Mouse (Mus musculus) kidney, postnatal 4 days (tissue): ENCODE results near the gene Lmo1.
A peak's percentile ranks its signal among the peaks of the same experiment; 100 is the strongest.

Experiments
- DNase-seq, 2 experiments: peaks; one replicate each; pipeline ENCODE4 v3.0.0; 2021; ENCODE audit warnings: mixed read lengths in 2 of 2

Gene Lmo1

DNA sequence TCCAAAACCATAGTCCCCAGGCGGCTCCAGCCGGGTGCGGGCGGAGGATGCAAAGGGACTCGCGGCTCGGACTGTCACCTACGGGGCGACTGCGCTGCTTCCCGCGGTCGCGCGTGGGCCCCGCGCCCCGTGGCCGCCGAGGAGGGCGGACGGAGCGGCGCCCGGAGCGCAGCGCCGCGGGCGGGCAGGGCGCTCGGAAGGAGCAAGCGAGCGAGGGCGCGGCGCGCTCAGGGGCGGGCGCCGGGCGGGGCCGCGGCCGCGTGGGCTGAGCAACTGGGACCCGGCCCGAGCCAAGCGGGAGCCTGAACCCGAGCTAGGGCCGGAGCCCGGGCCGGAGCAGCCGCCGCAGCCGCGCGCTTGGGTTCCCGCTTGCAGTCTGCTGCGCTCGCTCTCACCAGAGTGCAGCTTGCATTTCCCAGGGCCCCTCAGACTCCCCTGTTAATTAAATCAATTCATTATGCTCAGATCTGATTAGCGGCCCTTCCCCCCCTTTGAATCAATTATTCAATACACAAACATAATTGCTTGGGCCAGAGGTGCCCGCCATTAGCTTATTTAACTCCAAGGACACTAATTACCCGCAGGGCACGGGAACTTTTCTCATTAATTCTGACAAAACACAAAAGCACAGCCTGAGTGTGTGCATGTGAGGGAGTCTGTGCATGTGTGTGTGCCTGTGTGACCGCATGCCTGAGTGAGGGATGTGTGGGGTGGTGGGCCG is at the start of gene Lmo1:
Gene Lmo1, minus strand, starts transcription at position 259 of the 721 bp plus-strand sequence.
- DNase-seq: peak; percentile 62 to 71

DNA sequence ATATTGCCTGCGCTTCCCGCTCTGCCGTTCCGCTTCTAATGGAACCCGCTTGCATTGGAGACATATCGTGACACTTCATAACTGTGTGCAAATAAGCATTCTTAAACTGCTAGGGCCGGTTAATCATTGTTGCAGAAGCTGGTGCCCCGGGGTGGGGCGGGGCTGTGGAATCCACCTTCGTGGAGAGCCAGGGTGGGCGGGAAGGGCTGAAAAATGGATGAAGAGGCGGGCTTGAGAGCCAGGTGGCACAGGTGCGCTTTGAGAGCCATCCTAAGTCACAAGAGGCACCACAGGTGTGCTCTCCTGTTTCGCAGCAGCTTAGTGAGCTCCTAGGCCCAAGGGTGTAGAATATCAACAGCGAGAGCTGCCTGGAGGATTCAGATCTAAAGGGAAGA is 46.7 kb upstream of the Lmo1 start:
- DNase-seq: peak in 1 of 2 experiments; percentile 39

- DNase-seq: no peak
Observed at GRCm38 (mm10) chr7:109220766-109221715, 46.0 kb upstream of the Lmo1 start.

GRCm38 (mm10) chr7:109220026-109220425 is 45.0 kb upstream of the Lmo1 start:
- DNase-seq: no peak

- DNase-seq: no peak
Observed at GRCm38 (mm10) chr7:109218977-109219271, 43.9 kb upstream of the Lmo1 start.

DNA sequence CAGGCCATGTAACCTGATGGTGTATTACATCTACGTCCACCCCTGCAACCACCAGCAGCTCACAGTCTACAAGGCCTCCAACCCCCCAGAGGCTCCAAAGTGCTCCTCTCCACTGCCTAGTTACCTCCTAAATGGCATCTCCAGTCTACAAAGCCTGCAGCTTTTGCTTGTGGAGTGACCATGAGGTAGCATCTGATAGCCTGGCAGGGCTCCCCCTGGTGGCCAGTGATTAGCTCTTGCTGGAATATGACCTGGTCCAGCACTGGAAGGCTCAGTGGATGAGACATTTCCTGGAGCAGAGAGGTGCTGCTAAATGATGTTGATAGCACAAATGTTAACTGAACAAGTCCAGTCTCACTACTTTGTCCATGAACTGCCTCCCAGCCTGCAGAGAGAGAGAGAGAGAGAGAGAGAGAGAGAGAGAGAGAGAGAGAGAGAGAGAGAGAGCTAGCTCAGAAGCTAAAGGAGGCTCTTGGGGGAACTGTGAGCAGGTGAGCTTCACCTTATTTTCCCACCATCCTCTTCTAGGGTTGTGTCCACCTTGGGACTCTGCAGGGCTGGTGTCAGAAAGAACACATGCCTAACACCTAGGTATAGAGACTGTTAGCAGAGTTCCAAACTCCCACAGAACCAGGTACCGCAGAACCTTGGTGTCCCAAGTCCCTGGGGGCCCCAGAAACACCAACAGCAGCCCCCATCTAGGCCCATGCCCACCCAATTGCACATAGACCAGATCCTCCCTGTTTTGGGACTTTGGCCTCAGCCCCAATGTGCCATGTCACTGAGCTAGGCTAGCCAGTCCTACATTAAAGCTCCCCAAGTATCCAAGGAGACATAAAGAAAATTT is 43.3 kb upstream of the Lmo1 start:
- DNase-seq: peak; percentile 92 to 93

GRCm38 (mm10) chr7:109209804-109210203 is 34.8 kb upstream of the Lmo1 start:
- no peak for DNase-seq

GRCm38 (mm10) chr7:109207811-109208210 is 32.8 kb upstream of the Lmo1 start:
- DNase-seq: no peak

- DNase-seq: no peak
Observed at GRCm38 (mm10) chr7:109206358-109206757, 31.4 kb upstream of the Lmo1 start.

GRCm38 (mm10) chr7:109203140-109203539 is 28.1 kb upstream of the Lmo1 start:
- DNase-seq: peak in 1 of 2 experiments; percentile 28

DNA sequence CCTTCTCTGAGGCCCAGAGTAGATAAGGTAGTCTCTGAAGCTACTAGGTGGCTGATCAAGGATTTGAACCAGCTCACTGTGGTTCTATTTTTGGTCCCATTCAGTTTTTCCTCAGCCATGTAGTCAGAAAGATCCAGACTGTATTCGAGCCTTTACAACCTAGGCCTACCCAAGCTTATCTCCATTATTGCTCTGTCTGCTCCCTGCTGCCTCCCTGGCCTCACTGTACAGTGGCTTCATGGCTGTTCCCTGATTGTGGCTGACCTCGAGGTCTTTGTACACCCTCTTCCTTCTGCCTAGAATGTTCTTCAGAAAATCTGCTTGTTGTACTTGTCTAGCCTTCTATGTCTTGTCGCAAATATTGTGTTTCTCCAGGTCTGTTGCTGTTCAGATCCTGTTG is 25.6 kb upstream of the Lmo1 start:
- DNase-seq: no peak

- no peak for DNase-seq
Observed at GRCm38 (mm10) chr7:109197161-109197650, 22.2 kb upstream of the Lmo1 start.

DNA sequence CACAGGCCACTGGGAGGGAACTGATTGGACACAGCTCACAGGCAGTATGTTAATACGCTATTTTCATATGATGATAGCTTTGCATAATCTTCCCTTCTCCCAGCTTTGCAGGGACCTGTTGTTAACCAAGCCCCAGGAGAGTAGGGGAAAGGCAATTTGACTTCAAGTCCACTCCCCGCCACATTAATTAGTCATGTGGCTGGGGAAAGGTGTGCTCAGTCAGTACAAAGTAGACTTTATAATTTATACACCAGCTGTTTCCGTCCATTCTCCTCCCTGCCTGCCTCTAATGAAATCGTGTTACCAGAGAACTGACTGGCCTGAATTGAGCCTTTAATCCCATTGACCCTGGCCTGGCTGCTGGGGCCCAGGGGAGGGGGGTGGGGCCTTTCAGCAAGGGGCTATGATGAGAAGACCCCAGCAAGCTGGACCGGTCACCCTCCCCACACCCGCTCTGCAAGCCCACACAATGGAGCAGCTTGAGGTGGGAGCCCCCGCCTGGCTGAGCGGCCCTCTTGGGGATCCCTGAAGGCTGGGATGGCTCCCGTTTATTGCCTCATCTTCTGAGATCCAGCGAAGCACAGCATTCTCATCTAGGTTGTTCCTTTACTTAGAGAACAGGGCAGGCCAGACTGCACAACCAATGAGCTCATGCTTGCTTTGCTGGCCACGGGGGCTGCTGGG is 21.5 kb upstream of the Lmo1 start:
- DNase-seq: peak in 1 of 2 experiments; percentile 35

DNA sequence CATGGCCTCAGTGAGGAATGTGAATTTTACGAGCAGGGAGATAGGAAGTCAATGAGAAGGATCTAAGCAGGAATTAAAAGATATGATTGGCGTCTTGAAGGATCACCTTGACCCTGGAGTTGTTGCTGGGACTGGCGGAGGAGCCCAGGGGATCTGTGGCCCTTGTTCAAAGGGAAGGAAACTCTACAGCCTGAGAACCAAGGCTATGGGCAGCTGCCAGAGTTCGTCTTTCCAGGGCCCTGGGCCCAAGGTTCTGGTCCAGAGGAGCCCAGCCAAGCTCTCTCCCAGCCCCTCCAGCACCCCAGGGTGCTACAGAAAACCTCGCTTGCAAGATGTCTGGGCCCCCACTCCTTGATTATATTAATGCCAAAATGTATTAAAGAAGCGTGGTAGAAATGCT is 21.0 kb upstream of the Lmo1 start:
- no peak for DNase-seq

DNA sequence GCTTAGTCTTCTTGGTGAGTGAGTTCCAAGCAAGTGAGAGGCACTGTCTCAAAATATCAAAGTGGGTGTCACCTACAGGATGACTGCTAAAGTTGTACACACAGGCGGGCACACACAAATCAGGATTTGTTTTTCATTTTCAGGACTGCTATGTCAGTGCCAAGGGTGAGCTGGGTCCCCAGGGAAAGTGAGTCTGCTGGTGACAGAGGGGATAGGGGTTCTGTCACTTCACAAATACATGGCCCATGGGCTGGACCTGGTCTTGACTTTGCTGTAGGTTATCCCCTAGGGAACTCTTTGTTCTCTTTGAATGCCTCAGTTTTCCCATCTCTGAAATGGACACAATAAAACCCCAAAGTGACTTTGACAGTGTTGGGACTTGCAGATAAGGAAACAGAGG is 19.8 kb upstream of the Lmo1 start:
- DNase-seq: no peak

- DNase-seq: no peak
Observed at GRCm38 (mm10) chr7:109187244-109188035, 12.4 kb upstream of the Lmo1 start.

- DNase-seq: no peak
Observed at GRCm38 (mm10) chr7:109185975-109186374, 11.0 kb upstream of the Lmo1 start.

- no peak for DNase-seq
Observed at GRCm38 (mm10) chr7:109185564-109185963, 10.6 kb upstream of the Lmo1 start.

DNA sequence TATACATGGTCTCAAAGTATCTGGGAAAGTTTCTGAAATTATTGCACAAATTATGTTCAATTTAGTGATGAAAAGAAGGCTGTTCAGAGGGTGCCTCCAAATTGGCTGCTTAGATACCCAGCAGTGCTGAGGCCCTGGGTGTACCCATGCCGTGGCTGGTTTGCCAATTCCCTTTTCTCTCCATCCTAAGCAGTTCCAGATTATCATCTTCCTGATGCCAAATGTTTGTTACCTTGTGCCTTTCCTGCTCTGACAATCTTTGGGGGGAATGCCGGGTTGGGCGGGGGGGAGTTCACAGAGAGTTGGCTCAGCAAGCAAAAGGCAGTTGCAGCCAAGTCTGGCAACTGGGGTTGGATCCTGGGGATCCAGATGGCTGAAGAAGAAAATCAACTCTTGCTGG is 1.7 kb upstream of the Lmo1 start:
- no peak for DNase-seq

DNA sequence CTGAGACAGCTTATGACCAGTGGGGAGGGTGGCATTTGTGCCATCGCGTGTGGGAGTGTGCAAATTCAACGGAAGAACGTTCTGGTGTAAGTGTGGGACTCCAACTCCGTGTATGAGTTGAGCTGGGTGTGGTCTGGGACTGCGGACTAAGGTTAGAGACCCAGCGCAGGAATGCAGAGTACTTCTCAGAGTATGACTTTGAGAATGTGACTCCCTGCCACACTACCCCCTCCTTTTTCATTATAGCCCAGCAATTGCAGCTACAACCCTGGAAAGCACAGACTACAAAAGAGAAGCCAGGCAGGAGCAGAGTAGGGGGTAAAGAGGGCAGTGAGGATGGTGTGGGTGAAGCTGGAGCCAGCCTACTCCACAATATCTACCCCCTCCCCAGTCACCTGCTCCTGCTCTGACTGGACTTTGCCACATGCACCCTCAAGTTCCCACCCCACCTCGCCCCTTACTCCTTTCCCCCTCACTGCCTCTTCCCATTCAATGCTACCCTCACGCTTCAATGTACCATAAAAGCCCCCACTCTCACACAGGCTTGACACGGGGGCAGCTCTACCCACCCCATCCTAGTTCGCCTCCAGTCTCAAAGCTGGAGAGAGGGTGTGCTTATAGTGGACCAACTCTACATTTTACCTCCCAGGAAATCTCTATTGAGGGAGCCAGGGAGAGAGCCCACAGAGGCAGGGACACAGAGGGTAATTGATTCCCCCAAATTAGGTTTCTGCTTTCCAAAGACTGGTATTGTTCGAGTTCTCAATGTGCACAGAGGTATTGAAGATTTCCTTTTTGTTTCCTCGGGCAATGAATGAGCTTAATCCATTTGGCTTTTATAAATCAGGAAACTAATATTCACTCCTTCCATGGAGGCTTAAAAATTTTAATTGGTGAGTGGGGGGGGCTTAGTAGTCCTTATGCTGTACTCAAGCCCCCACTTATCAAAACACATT is 941 bp upstream of the Lmo1 start:
- DNase-seq: no peak
